Mouse (Mus musculus) lung, embryonic 14.5 days (tissue): ENCODE data around the gene Spo11. TPM values are rescaled to one million over a fixed set of nuclear protein-coding genes. Genes with fewer than 3 reads are reported as not detected.

Experiments
- ATAC-seq: fragments of 200-750 bp; cut with Nextera tagmentation; 2 replicates; pipeline ENCODE4 v1.8.0; 2017; ENCODE audit warnings: mild to moderate bottlenecking, moderate TSS enrichment, moderate library complexity; ENCODE audit not compliant: insufficient read depth
- DNase-seq: peaks from one replicate; pipeline ENCODE4 v3.0.0-alpha.2; 2015
- H3K27ac ChIP-seq: fragments of 300-500 bp; sonication (generic); 2 replicates; pipeline ENCODE4 v1.5.1; 2014; ENCODE audit warnings: low read depth, mild to moderate bottlenecking, moderate library complexity
- H3K27me3 ChIP-seq: fragments of 300-500 bp; sonication (generic); 2 replicates; pipeline ENCODE4 v1.6.1; 2014; ENCODE audit warnings: low read length, control low read depth; ENCODE audit not compliant: insufficient read depth
- H3K36me3 ChIP-seq: fragments of 300-500 bp; sonication (generic); 2 replicates; pipeline ENCODE4 v1.6.1; 2014; ENCODE audit warnings: control low read depth; ENCODE audit not compliant: insufficient read depth
- H3K4me1 ChIP-seq: fragments of 300-500 bp; sonication (generic); 2 replicates; pipeline ENCODE4 v1.6.1; 2014; ENCODE audit warnings: antibody characterized with exemption, control low read depth; ENCODE audit not compliant: insufficient read depth
- H3K4me2 ChIP-seq: fragments of 300-500 bp; sonication (generic); 2 replicates; pipeline ENCODE4 v1.6.1; 2014; ENCODE audit warnings: mild to moderate bottlenecking
- H3K4me3 ChIP-seq: fragments of 300-500 bp; sonication (generic); 2 replicates; pipeline ENCODE4 v1.5.1; 2014; ENCODE audit warnings: low read depth, low read length
- H3K9ac ChIP-seq: fragments of 300-500 bp; sonication (generic); 2 replicates; pipeline ENCODE4 v1.6.1; 2014
- H3K9me3 ChIP-seq: fragments of 300-500 bp; sonication (generic); 2 replicates; pipeline ENCODE4 v1.6.1; 2016; ENCODE audit warnings: low read depth, low read length, control low read depth
- CTCF ChIP-seq: IDR thresholded peaks from 2 replicates; pipeline ENCODE4 v1.5.1; 2016; ENCODE audit warnings: antibody characterized with exemption, low read depth
- WGBS: fragments of 180-500 bp; shearing (Covaris S2); extraction: QIAGEN DNeasy Blood & Tissue Kit; methylation state at CpG from one replicate; pipeline ENCODE4 v1.1.7; 2014; 5-methylcytosine and 5-hydroxymethylcytosine counted together
- polyA plus RNA-seq: library from polyadenylated mRNA; unstranded; fragments of >200 nt; fragmentation: Nextera tagmentation; extraction: Ambion mirVana; gene quantifications from 2 replicates; pipeline ENCODE4 v1.2.1, GENCODE M21; 2014

The Spo11 gene
- polyA plus RNA-seq, 1 experiment from 2014 or later = 0.13 TPM

DNA sequence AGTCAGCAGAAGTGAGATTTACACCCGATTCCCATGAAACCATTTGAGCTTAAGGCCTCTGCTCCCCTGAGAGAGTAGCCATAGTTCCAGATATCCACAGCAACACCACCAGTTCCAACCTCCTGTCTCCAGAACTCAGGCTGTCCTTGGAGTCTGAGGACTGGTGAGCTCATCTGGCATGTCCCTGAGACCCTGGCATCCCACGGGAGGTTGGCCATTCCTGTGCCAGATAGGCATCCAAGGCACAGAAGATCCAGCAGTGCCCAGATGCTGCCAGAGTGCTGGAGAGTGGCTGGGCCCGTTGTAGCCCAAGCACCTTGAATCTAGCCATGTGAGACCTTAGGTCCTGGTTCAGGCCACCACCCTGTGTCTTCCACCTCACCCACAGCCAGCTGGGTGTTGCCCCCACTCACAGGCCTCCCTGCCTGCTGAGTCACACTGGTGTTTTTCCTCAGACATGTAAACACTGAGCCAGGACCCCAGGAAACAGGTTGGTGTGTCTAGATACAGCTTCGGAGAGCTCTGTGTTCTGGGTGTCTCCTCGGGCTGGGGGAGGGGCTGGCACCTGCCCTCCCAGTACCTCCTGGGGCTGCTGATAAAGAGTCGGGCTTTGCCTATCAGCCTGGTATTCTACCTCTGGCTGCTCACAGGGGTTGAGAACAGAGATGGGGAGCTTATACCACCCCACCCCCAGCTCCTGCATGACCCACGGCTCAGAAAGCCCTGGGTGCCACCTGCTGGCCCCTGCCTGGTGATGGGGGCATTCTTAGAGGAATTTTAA lies 60.5 kb downstream of the Spo11 start:
- DNase-seq (no peak), ATAC-seq (peak; percentile 63)
- Histone ChIP-seq H3K4me3 (no peak overlapping the region), H3K9ac (no peak overlapping the region), H3K9me3 (no peaks in the 10 kb centered on the region), H3K4me1 (no peaks in the 10 kb centered on the region), H3K4me2 (no peak overlapping the region), H3K36me3 (peaks cover 26% of the 10 kb centered on the region), H3K27ac (peak overlapping the region; percentile 50; the same call in 1 of the 2 replicates), H3K27me3 (no peaks in the 10 kb centered on the region)
- no peak for TF ChIP-seq CTCF
- WGBS = 60% methylated on average over 7 of the region's 7 CpGs

DNA sequence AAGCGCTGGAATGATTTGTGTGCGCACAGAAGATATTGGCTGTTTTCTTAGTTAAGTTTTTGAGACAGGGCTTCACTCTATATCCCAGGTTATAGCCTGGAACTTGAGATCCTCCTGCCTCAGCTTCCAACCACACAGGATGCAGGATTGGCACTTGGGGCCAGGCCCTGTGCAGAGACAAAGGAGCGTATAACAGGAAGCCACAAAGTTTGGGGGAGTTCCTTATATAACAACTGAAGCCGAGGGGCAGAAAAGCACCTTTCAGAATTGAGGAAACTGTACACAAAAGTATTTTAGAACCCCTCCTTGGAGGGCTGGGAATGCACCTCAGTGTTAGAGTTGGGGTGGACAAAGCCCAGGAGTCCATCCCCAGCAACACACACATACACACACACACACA lies 61.5 kb downstream of the Spo11 start:
- H3K4me1 ChIP-seq = no peaks in the 10 kb centered on the region
- no peak for TF ChIP-seq CTCF
- no peak overlapping the region for H3K9ac ChIP-seq
- DNase-seq = no peak
- H3K27ac ChIP-seq = no peak overlapping the region
- H3K9me3 ChIP-seq = no peaks in the 10 kb centered on the region
- H3K4me3 ChIP-seq = no peak overlapping the region
- WGBS = 85% methylated on average over 4 of the region's 4 CpGs
- no peak for ATAC-seq
- no peaks in the 10 kb centered on the region for H3K27me3 ChIP-seq
- peaks cover 16% of the 10 kb centered on the region for H3K36me3 ChIP-seq
- no peak overlapping the region for H3K4me2 ChIP-seq

DNA sequence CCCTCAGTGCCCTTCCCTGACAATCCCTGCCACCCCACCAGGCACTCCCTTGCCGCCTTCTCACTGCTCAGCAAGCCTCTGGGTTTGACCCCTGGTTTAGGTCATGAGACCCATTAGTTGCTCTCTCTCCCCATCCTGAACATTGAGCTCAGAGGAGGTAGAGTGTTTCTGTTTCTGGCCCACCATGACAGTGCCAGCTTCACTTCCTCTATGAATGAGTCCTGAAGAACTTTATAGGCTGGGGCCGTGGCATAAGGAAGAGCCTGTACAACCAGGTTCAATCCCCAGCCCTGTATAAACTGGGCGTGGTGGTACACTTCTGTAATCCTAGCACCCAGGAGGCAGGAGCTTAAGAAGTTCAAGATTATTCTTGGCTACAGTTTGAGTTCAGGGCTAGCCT lies 63.3 kb downstream of the Spo11 start:
- Histone ChIP-seq H3K27me3 (no peaks in the 10 kb centered on the region), H3K4me2 (no peak overlapping the region), H3K27ac (no peak overlapping the region), H3K36me3 (no peaks in the 10 kb centered on the region), H3K9me3 (no peaks in the 10 kb centered on the region), H3K4me1 (no peaks in the 10 kb centered on the region), H3K4me3 (no peak overlapping the region), H3K9ac (no peak overlapping the region)
- TF ChIP-seq CTCF = no peak
- WGBS = 79% methylated on average over 3 of the region's 3 CpGs
- ATAC-seq (no peak), DNase-seq (no peak)

DNA sequence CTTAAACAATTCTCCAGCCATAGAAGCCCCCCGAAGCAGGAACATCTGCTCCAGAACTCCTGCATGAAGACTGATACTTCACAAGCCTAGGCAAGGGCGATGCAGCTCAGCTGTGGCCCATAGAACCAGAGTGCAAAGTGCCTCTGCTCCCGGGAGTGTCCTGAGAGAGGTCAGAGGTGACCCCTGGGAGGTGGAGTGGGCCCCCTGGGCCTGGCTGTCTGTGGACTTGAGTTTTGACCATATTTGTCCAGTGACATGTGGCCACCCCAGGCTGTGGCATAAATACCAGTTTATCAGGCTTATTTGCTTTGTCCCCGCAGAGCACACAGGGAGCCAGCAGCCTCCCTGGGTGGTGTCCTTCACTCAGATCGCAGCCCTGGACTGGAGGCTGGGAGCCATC lies 63.7 kb downstream of the Spo11 start:
- 50% methylated on average over 5 of the region's 5 CpGs for WGBS

DNA sequence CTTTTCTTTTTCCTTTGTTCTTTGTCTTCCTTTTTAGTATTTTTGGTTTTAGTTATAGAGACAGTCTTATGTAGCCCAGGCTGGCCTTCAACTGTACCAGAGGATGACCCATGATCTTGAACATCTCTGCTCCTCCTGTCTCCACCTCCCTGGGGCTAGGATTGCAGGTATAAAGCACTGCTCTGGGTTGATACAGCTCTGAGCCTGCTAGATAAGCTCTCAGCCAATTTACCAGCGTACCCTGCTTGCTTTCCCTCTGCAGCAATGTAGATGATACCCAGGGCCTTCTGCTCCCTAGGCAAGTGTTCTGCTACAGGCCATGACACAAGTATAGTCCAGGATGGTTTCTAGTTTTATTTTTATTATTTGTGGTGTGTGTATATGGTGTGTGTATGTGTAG lies 64.4 kb downstream of the Spo11 start:
- Histone ChIP-seq H3K27ac (no peak overlapping the region), H3K4me3 (no peak overlapping the region), H3K9me3 (no peaks in the 10 kb centered on the region), H3K4me1 (no peaks in the 10 kb centered on the region), H3K36me3 (no peaks in the 10 kb centered on the region), H3K4me2 (no peak overlapping the region), H3K9ac (no peak overlapping the region), H3K27me3 (no peaks in the 10 kb centered on the region)
- DNase-seq = no peak
- no peak for ATAC-seq
- no peak for TF ChIP-seq CTCF
- 84% methylated on average over 1 of the region's 1 CpGs for WGBS

More for the DNA sequence above, 63.7 kb downstream of the Spo11 start:
- Histone ChIP-seq H3K9me3 (no peaks in the 10 kb centered on the region), H3K36me3 (no peaks in the 10 kb centered on the region), H3K27me3 (no peaks in the 10 kb centered on the region), H3K4me3 (no peak overlapping the region), H3K27ac (no peak overlapping the region), H3K4me2 (no peak overlapping the region), H3K9ac (no peak overlapping the region), H3K4me1 (no peaks in the 10 kb centered on the region)
- no peak for ATAC-seq
- no peak for DNase-seq
- TF ChIP-seq CTCF = no peak

DNA sequence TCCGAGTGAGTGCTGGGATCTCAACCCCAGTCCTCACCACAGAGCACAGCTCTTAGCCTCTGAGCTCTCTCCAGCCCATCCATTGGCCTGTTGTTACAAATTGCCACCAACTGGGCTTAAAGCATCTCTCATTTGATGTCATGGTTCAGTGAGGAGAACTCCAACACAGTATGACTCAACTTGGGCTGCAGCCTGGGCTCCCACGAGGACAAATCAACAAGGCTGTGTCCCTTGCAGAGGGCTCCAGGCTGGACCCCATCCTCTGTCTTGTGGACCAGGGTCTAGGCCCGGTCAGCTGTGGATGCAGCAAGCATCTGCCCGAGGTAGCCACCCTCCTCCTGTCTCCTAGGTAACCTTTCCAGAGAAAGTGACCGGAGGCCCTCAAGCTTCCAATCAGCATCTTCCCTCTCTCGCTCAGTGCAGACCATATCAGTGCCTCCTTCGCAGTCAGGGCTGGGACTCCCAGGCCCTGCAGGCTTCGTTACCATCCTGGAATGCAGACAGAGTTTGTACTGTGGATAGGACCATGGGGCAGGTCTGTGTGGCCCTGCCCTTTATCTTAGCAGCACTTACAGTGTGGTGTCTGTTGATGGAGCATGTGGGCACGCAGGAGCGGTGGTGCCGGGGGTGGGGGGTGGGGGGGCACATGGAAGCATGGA lies 65.1 kb downstream of the Spo11 start:
- 54% methylated on average over 11 of the region's 11 CpGs for WGBS
- H3K9me3 ChIP-seq = no peaks in the 10 kb centered on the region
- H3K36me3 ChIP-seq = no peaks in the 10 kb centered on the region
- no peak overlapping the region for H3K4me2 ChIP-seq
- no peak overlapping the region for H3K9ac ChIP-seq
- no peaks in the 10 kb centered on the region for H3K4me1 ChIP-seq
- H3K27me3 ChIP-seq = no peaks in the 10 kb centered on the region
- ATAC-seq (no peak), DNase-seq (no peak)
- H3K4me3 ChIP-seq = no peak overlapping the region
- H3K27ac ChIP-seq = no peak overlapping the region
- TF ChIP-seq CTCF = no peak

Other genes with a start within 250 kb of the Spo11 start
- gene Bmp7, start 37.4 kb upstream of the Spo11 start, polyA plus RNA-seq = 9.6 and 10.7 TPM in 2 replicates
- gene Rae1, start 22.4 kb downstream of the Spo11 start, polyA plus RNA-seq = 137 and 142 TPM in 2 replicates
- gene Rbm38, start 42.8 kb downstream of the Spo11 start, polyA plus RNA-seq = 45.6 and 45.8 TPM in 2 replicates
- 0.05 and 0.07 TPM in 2 replicates for gene Ctcfl, start 141.8 kb downstream of the Spo11 start, polyA plus RNA-seq
- not detected in 2 replicates for gene Pck1, start 175.3 kb downstream of the Spo11 start, polyA plus RNA-seq
- gene Zbp1, start 241.2 kb downstream of the Spo11 start, polyA plus RNA-seq = 0.34 and 0.41 TPM in 2 replicates